Mouse (Mus musculus): ENCODE measurements around the gene Atp8a2. TPM values are rescaled to one million over a fixed set of nuclear protein-coding genes. Genes with fewer than 3 reads are reported as not detected.

The Atp8a2 gene
- total and polyA plus RNA-seq, 2 experiments from 2014 or later: 43.0 to 81.7 TPM

- Histone ChIP-seq H3K4me2 (ENCODE audit: low read depth, low read length, poor library complexity, severe bottlenecking) (no peak overlapping the region), H3K9ac (replicated peaks; ENCODE audit: low read length, poor library complexity, severe bottlenecking) (no peak overlapping the region), H3K27me3 (ENCODE audit: insufficient read depth, low read length) (no peaks in the 10 kb centered on the region), H3K27ac (ENCODE audit: low read depth, low read length) (no peak overlapping the region), H3K4me1 (ENCODE audit: insufficient read depth, low read length) (no peaks in the 10 kb centered on the region), H3K9me3 (ENCODE audit: low read length) (no peaks in the 10 kb centered on the region), H3K4me3 (ENCODE audit: low read depth, low read length) (no peak overlapping the region), H3K36me3 (ENCODE audit: insufficient read depth, low read length) (no peaks in the 10 kb centered on the region)
- no peak for DNase-seq (ENCODE audit: low spot score)
- 55% methylated on average over 5 of the region's 5 CpGs for WGBS
- TF ChIP-seq CTCF (IDR thresholded peaks at IDR 0.05): no peak
- ATAC-seq (ENCODE audit: low FRiP score): no peak
Measured at GRCm38 (mm10) chr14:59890818-59891217, 306.2 kb downstream of the Atp8a2 start.

- no peaks in the 10 kb centered on the region for H3K27me3 ChIP-seq (ENCODE audit: insufficient read depth, low read length)
- ATAC-seq (ENCODE audit: low FRiP score) (no peak), DNase-seq (ENCODE audit: low spot score) (no peak)
- no peak overlapping the region for H3K27ac ChIP-seq (ENCODE audit: low read depth, low read length)
- no peak overlapping the region for H3K4me2 ChIP-seq (ENCODE audit: low read depth, low read length, poor library complexity, severe bottlenecking)
- H3K4me1 ChIP-seq (ENCODE audit: insufficient read depth, low read length): no peaks in the 10 kb centered on the region
- no peak overlapping the region for H3K4me3 ChIP-seq (ENCODE audit: low read depth, low read length)
- 85% methylated on average over 7 of the region's 7 CpGs for WGBS
- no peaks in the 10 kb centered on the region for H3K36me3 ChIP-seq (ENCODE audit: insufficient read depth, low read length)
- TF ChIP-seq CTCF (IDR thresholded peaks at IDR 0.05): no peak
- no peaks in the 10 kb centered on the region for H3K9me3 ChIP-seq (ENCODE audit: low read length)
- H3K9ac ChIP-seq (replicated peaks; ENCODE audit: low read length, poor library complexity, severe bottlenecking): no peak overlapping the region
Measured at GRCm38 (mm10) chr14:59890107-59890506, 306.9 kb downstream of the Atp8a2 start.

GRCm38 (mm10) chr14:59888446-59888845, 308.5 kb downstream of the Atp8a2 start:
- 92% methylated on average over 1 of the region's 1 CpGs for WGBS
- H3K4me1 ChIP-seq (ENCODE audit: insufficient read depth, low read length): no peaks in the 10 kb centered on the region
- TF ChIP-seq CTCF (IDR thresholded peaks at IDR 0.05): no peak
- no peak overlapping the region for H3K27ac ChIP-seq (ENCODE audit: low read depth, low read length)
- no peak overlapping the region for H3K9ac ChIP-seq (replicated peaks; ENCODE audit: low read length, poor library complexity, severe bottlenecking)
- no peak overlapping the region for H3K4me2 ChIP-seq (ENCODE audit: low read depth, low read length, poor library complexity, severe bottlenecking)
- ATAC-seq (ENCODE audit: low FRiP score) (no peak), DNase-seq (ENCODE audit: low spot score) (no peak)
- no peaks in the 10 kb centered on the region for H3K27me3 ChIP-seq (ENCODE audit: insufficient read depth, low read length)
- H3K9me3 ChIP-seq (ENCODE audit: low read length): no peaks in the 10 kb centered on the region
- no peak overlapping the region for H3K4me3 ChIP-seq (ENCODE audit: low read depth, low read length)
- no peaks in the 10 kb centered on the region for H3K36me3 ChIP-seq (ENCODE audit: insufficient read depth, low read length)

GRCm38 (mm10) chr14:59888046-59888445, 308.9 kb downstream of the Atp8a2 start:
- no peak for DNase-seq (ENCODE audit: low spot score)
- 86% methylated on average over 6 of the region's 6 CpGs for WGBS
- TF ChIP-seq CTCF (IDR thresholded peaks at IDR 0.05): no peak
- H3K4me3 ChIP-seq (ENCODE audit: low read depth, low read length): no peak overlapping the region
- H3K27me3 ChIP-seq (ENCODE audit: insufficient read depth, low read length): no peaks in the 10 kb centered on the region
- H3K9ac ChIP-seq (replicated peaks; ENCODE audit: low read length, poor library complexity, severe bottlenecking): no peak overlapping the region
- no peaks in the 10 kb centered on the region for H3K9me3 ChIP-seq (ENCODE audit: low read length)
- H3K4me1 ChIP-seq (ENCODE audit: insufficient read depth, low read length): no peaks in the 10 kb centered on the region
- ATAC-seq (ENCODE audit: low FRiP score): no peak
- H3K27ac ChIP-seq (ENCODE audit: low read depth, low read length): no peak overlapping the region
- H3K36me3 ChIP-seq (ENCODE audit: insufficient read depth, low read length): no peaks in the 10 kb centered on the region
- no peak overlapping the region for H3K4me2 ChIP-seq (ENCODE audit: low read depth, low read length, poor library complexity, severe bottlenecking)

- Histone ChIP-seq H3K36me3 (ENCODE audit: insufficient read depth, low read length) (no peaks in the 10 kb centered on the region), H3K27ac (ENCODE audit: low read depth, low read length) (no peak overlapping the region), H3K4me3 (ENCODE audit: low read depth, low read length) (no peak overlapping the region), H3K9ac (replicated peaks; ENCODE audit: low read length, poor library complexity, severe bottlenecking) (no peak overlapping the region), H3K27me3 (ENCODE audit: insufficient read depth, low read length) (no peaks in the 10 kb centered on the region), H3K4me1 (ENCODE audit: insufficient read depth, low read length) (no peaks in the 10 kb centered on the region), H3K4me2 (ENCODE audit: low read depth, low read length, poor library complexity, severe bottlenecking) (no peak overlapping the region), H3K9me3 (ENCODE audit: low read length) (no peaks in the 10 kb centered on the region)
- ATAC-seq (ENCODE audit: low FRiP score): peak; percentile 10; the same call in 1 of the 2 replicates
- TF ChIP-seq CTCF (IDR thresholded peaks at IDR 0.05): no peak
- peak; percentile 85 for DNase-seq (ENCODE audit: low spot score)
- WGBS: 46% methylated on average over 15 of the region's 15 CpGs
Measured at GRCm38 (mm10) chr14:59887061-59887861, 309.7 kb downstream of the Atp8a2 start.

DNA sequence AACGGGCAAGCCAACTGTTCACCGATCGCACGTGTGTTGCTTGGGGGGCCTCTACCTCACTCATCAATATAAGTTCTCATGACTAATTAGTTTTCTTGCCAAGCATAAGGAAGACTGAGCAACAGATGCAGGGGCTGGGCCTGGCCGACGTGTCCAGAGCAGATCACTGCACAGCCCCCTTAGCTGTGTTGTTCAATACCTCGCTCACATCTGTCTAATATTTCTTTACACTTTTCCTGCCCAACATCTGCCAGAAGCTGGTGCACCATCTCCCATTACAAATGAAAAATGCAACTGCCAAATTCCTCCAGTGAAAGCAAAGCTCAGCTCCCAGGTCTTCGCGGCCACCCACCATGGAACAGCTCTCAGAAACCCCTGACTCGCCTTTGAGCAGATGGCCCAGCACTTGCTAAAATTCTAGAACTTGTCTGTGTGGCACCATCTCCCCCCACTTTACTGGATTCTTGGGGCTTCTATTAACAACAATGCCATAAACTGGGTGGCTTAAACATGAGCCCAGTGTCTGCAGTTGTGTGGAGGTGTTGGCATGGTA, 313.4 kb downstream of the Atp8a2 start:
- Histone ChIP-seq H3K9me3 (ENCODE audit: low read length) (no peaks in the 10 kb centered on the region), H3K36me3 (ENCODE audit: insufficient read depth, low read length) (no peaks in the 10 kb centered on the region), H3K4me2 (ENCODE audit: low read depth, low read length, poor library complexity, severe bottlenecking) (no peak overlapping the region), H3K27ac (ENCODE audit: low read depth, low read length) (no peak overlapping the region), H3K4me1 (ENCODE audit: insufficient read depth, low read length) (no peaks in the 10 kb centered on the region), H3K4me3 (ENCODE audit: low read depth, low read length) (no peak overlapping the region), H3K27me3 (ENCODE audit: insufficient read depth, low read length) (no peaks in the 10 kb centered on the region), H3K9ac (replicated peaks; ENCODE audit: low read length, poor library complexity, severe bottlenecking) (no peak overlapping the region)
- 88% methylated on average over 10 of the region's 10 CpGs for WGBS
- TF ChIP-seq CTCF (IDR thresholded peaks at IDR 0.05): no peak
- DNase-seq (ENCODE audit: low spot score): no peak
- no peak for ATAC-seq (ENCODE audit: low FRiP score)
